11 mouse cellular contexts compared by ENCODE assay signal in the genomic region with DNA sequence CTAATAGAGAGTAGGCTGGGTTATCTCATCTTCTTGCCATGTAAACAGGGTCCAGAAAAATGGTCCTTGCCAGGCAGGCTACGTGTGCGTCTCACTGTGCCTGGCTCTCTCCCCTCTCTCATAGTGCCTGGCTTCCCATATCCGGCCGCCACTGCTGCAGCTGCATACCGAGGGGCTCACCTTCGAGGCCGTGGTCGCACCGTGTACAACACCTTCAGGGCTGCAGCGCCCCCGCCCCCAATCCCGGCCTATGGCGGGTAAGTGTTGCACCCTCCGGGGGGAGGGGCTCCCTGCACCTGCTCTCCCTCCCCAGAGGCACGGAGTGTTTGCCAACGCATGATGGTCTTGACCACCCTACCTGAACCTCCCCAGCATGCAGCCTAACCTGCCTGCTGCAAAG.
A peak's percentile ranks its signal among the peaks of the same experiment; 100 is the strongest.
DNase-seq lines count a peak whose midpoint lies in the region; ATAC-seq and TF ChIP-seq lines count a peak whose summit lies in the region.
"Had no signal": no experiment of that assay in that cellular context is flagged by ENCODE, and none has a peak within 500 bp of the region (broad histone marks: within the 10 kb centered on the region; RNA-seq: fewer than 3 reads in every experiment).

No protein-coding gene starts in this region.

- TF ChIP-seq CTCF in midbrain, postnatal 0 days (IDR thresholded peaks at IDR 0.05), result no peak
- TF ChIP-seq CTCF in intestine, postnatal 0 days (IDR thresholded peaks at IDR 0.05; ENCODE audit: low read depth), result no peak

- H3K27me3 ChIP-seq in midbrain, embryonic 15.5 days (replicated peaks), result no peaks in the 10 kb centered on the region
- no peaks in the 10 kb centered on the region for H3K27me3 ChIP-seq in midbrain, postnatal 0 days (ENCODE audit: insufficient read depth, low read length)
- no peaks in the 10 kb centered on the region for H3K27me3 ChIP-seq in embryonic facial prominence, embryonic 13.5 days
- no peaks in the 10 kb centered on the region for H3K27me3 ChIP-seq in midbrain, embryonic 16.5 days (ENCODE audit: control insufficient read depth, insufficient read depth, low read depth, low read length)
- no peaks in the 10 kb centered on the region for H3K27me3 ChIP-seq in intestine, postnatal 0 days (replicated peaks; ENCODE audit: control insufficient read depth, insufficient read depth, low read length)
- H3K27me3 ChIP-seq: liver, embryonic 12.5 days had no signal

- peak; percentile 2 for DNase-seq in kidney, postnatal 14 days
- no peak for DNase-seq in kidney, postnatal 25 days
- DNase-seq in midbrain, postnatal 0 days (ENCODE audit: low spot score), result no peak
- DNase-seq: cerebellum, adult 2 months; thymus, adult 2 months had no signal

- no peaks in the 10 kb centered on the region for H3K9me3 ChIP-seq in midbrain, embryonic 15.5 days
- no peaks in the 10 kb centered on the region for H3K9me3 ChIP-seq in midbrain, postnatal 0 days (ENCODE audit: low read length)
- H3K9me3 ChIP-seq in embryonic facial prominence, embryonic 13.5 days, result no peaks in the 10 kb centered on the region
- no peaks in the 10 kb centered on the region for H3K9me3 ChIP-seq in midbrain, embryonic 16.5 days (replicated peaks; ENCODE audit: control insufficient read depth, low read length, poor library complexity, severe bottlenecking)
- no peaks in the 10 kb centered on the region for H3K9me3 ChIP-seq in intestine, postnatal 0 days (ENCODE audit: control insufficient read depth)
- H3K9me3 ChIP-seq: heart, embryonic 13.5 days; liver, embryonic 12.5 days had no signal

- H3K4me1 ChIP-seq in midbrain, embryonic 15.5 days, result peaks cover 18% of the 10 kb centered on the region
- H3K4me1 ChIP-seq in midbrain, postnatal 0 days (ENCODE audit: insufficient read depth, low read length), result peaks cover 3% of the 10 kb centered on the region; the same call in 1 of the 2 replicates
- peaks cover 10% of the 10 kb centered on the region; the same call in 1 of the 2 replicates for H3K4me1 ChIP-seq in embryonic facial prominence, embryonic 13.5 days
- peaks cover 6% of the 10 kb centered on the region; the same call in 1 of the 2 replicates for H3K4me1 ChIP-seq in midbrain, embryonic 16.5 days (ENCODE audit: control insufficient read depth, insufficient read depth, low read length)
- H3K4me1 ChIP-seq in intestine, postnatal 0 days (replicated peaks; ENCODE audit: control insufficient read depth, insufficient read depth, low read length), result no peaks in the 10 kb centered on the region
- H3K4me1 ChIP-seq: heart, embryonic 13.5 days; liver, embryonic 12.5 days had no signal

- H3K4me2 ChIP-seq in midbrain, embryonic 15.5 days, result no peak overlapping the region
- H3K4me2 ChIP-seq in midbrain, postnatal 0 days (ENCODE audit: low read depth, low read length, poor library complexity, severe bottlenecking), result no peak overlapping the region
- H3K4me2 ChIP-seq in embryonic facial prominence, embryonic 13.5 days, result no peak overlapping the region
- H3K4me2 ChIP-seq in midbrain, embryonic 16.5 days (ENCODE audit: low read length), result no peak overlapping the region
- no peak overlapping the region for H3K4me2 ChIP-seq in intestine, postnatal 0 days (replicated peaks; ENCODE audit: low read depth)
- H3K4me2 ChIP-seq: heart, embryonic 13.5 days; liver, embryonic 12.5 days had no signal

- peak; percentile 33; the same call in 1 of the 2 replicates for ATAC-seq in midbrain, embryonic 15.5 days (replicated peaks)
- no peak; the same call in 1 of the 2 replicates for ATAC-seq in midbrain, postnatal 0 days (ENCODE audit: low FRiP score)
- ATAC-seq in embryonic facial prominence, embryonic 13.5 days (ENCODE audit: insufficient number of reproducible peaks, insufficient read depth, low FRiP score, low TSS enrichment, low read depth), result 0 out of 2 replicates have a peak, but pooled peaks have one; percentile 15
- peak; percentile 36; the same call in 1 of the 2 replicates for ATAC-seq in midbrain, embryonic 16.5 days
- no peak for ATAC-seq in intestine, postnatal 0 days
- ATAC-seq: liver, embryonic 12.5 days had no signal

- H3K36me3 ChIP-seq in midbrain, embryonic 15.5 days (replicated peaks), result no peaks in the 10 kb centered on the region
- no peaks in the 10 kb centered on the region for H3K36me3 ChIP-seq in midbrain, postnatal 0 days (ENCODE audit: insufficient read depth, low read length)
- no peaks in the 10 kb centered on the region for H3K36me3 ChIP-seq in embryonic facial prominence, embryonic 13.5 days
- no peaks in the 10 kb centered on the region for H3K36me3 ChIP-seq in midbrain, embryonic 16.5 days (ENCODE audit: control insufficient read depth, insufficient read depth, low read length)
- no peaks in the 10 kb centered on the region for H3K36me3 ChIP-seq in intestine, postnatal 0 days (ENCODE audit: control insufficient read depth, insufficient read depth)
- H3K36me3 ChIP-seq: heart, embryonic 13.5 days; liver, embryonic 12.5 days had no signal

- peak overlapping the region; percentile 38; the same call in 1 of the 2 replicates for H3K27ac ChIP-seq in midbrain, embryonic 15.5 days
- H3K27ac ChIP-seq in midbrain, postnatal 0 days (ENCODE audit: low read depth, low read length), result no peak overlapping the region
- no peak overlapping the region for H3K27ac ChIP-seq in embryonic facial prominence, embryonic 13.5 days
- H3K27ac ChIP-seq in midbrain, embryonic 16.5 days (ENCODE audit: low read length), result peak overlapping the region; percentile 31; the same call in 1 of the 2 replicates
- H3K27ac ChIP-seq in intestine, postnatal 0 days (ENCODE audit: low read depth, low read length), result no peak overlapping the region
- H3K27ac ChIP-seq: heart, embryonic 13.5 days; liver, embryonic 12.5 days had no signal

- no peak overlapping the region for H3K9ac ChIP-seq in midbrain, embryonic 15.5 days
- no peak overlapping the region for H3K9ac ChIP-seq in midbrain, postnatal 0 days (replicated peaks; ENCODE audit: low read length, poor library complexity, severe bottlenecking)
- no peak overlapping the region for H3K9ac ChIP-seq in embryonic facial prominence, embryonic 13.5 days
- no peak overlapping the region for H3K9ac ChIP-seq in midbrain, embryonic 16.5 days (ENCODE audit: low read depth, low read length)
- H3K9ac ChIP-seq in intestine, postnatal 0 days (ENCODE audit: low read depth, low read length), result no peak overlapping the region
- H3K9ac ChIP-seq: heart, embryonic 13.5 days; liver, embryonic 12.5 days had no signal

- 60% methylated on average over 16 of the region's 16 CpGs for WGBS in midbrain, embryonic 15.5 days
- WGBS in midbrain, postnatal 0 days, result 50% methylated on average over 16 of the region's 16 CpGs
- WGBS in embryonic facial prominence, embryonic 13.5 days, result 54% methylated on average over 16 of the region's 16 CpGs
- 52% methylated on average over 16 of the region's 16 CpGs for WGBS in midbrain, embryonic 16.5 days
- 60% methylated on average over 16 of the region's 16 CpGs for WGBS in intestine, postnatal 0 days

- no peak overlapping the region for H3K4me3 ChIP-seq in midbrain, embryonic 15.5 days
- H3K4me3 ChIP-seq in midbrain, postnatal 0 days (ENCODE audit: low read depth, low read length), result no peak overlapping the region
- no peak overlapping the region for H3K4me3 ChIP-seq in embryonic facial prominence, embryonic 13.5 days
- H3K4me3 ChIP-seq in midbrain, embryonic 16.5 days (ENCODE audit: low read depth, low read length), result no peak overlapping the region
- H3K4me3 ChIP-seq in intestine, postnatal 0 days (ENCODE audit: low read depth, low read length), result no peak overlapping the region
- H3K4me3 ChIP-seq: heart, embryonic 13.5 days; liver, embryonic 12.5 days had no signal

Comparison
In these comparisons a context has a peak if more than half of its experiments do, and no peak if none do; other contexts are left out.
1. ATAC-seq: peak in midbrain, embryonic 15.5 days (single experiment), embryonic facial prominence, embryonic 13.5 days (single experiment) and midbrain, embryonic 16.5 days (single experiment); none in midbrain, postnatal 0 days (single experiment) and intestine, postnatal 0 days (single experiment).
2. H3K27ac ChIP-seq: peak in midbrain, embryonic 15.5 days (single experiment) and midbrain, embryonic 16.5 days (single experiment); none in midbrain, postnatal 0 days (single experiment), embryonic facial prominence, embryonic 13.5 days (single experiment) and intestine, postnatal 0 days (single experiment).